Mouse (Mus musculus): Measurements from ENCODE around the gene Donson.

- TF ChIP-seq POLR2A (IDR thresholded peaks at IDR 0.05; ENCODE audit: control insufficient read depth, low read depth, low read length), result no peak
- no peak for TF ChIP-seq CTCF (IDR thresholded peaks at IDR 0.05; ENCODE audit: control insufficient read depth, insufficient read depth, insufficient replicate concordance, low read depth, low read length)
Observed at GRCm38 (mm10) chr16:91633641-91634040, 54.9 kb downstream of the Donson start.

Data from testis, adult 2 months (tissue).